Mouse (Mus musculus): ENCODE measurements around the gene Gins3. TPM values are rescaled to one million over a fixed set of nuclear protein-coding genes. Genes with fewer than 3 reads are reported as not detected.

Gins3 gene
- total RNA-seq, 1 experiment from 2014 or later = 10.2 TPM

GRCm38 (mm10) chr8:95677591-95678023, 44.4 kb downstream of the Gins3 start:
- ATAC-seq (replicated peaks; ENCODE audit: insufficient number of reproducible peaks, low FRiP score, low TSS enrichment, poor library complexity, severe bottlenecking) = no peak

GRCm38 (mm10) chr8:95678024-95678611, 44.9 kb downstream of the Gins3 start:
- ATAC-seq (replicated peaks; ENCODE audit: insufficient number of reproducible peaks, low FRiP score, low TSS enrichment, poor library complexity, severe bottlenecking) = no peak

- ATAC-seq (replicated peaks; ENCODE audit: insufficient number of reproducible peaks, low FRiP score, low TSS enrichment, poor library complexity, severe bottlenecking) = no peak
Measured at GRCm38 (mm10) chr8:95688073-95688672, 54.9 kb downstream of the Gins3 start.

- no peak for ATAC-seq (replicated peaks; ENCODE audit: insufficient number of reproducible peaks, low FRiP score, low TSS enrichment, poor library complexity, severe bottlenecking)
Measured at GRCm38 (mm10) chr8:95690929-95691541, 57.8 kb downstream of the Gins3 start.

- no peak for ATAC-seq (replicated peaks; ENCODE audit: insufficient number of reproducible peaks, low FRiP score, low TSS enrichment, poor library complexity, severe bottlenecking)
Measured at GRCm38 (mm10) chr8:95694631-95695030, 61.4 kb downstream of the Gins3 start.

Other genes with a start within 250 kb of the Gins3 start
- gene Cfap20, start 198.6 kb upstream of the Gins3 start, total RNA-seq (2017) = 27.0 to 52.7 TPM (median 36.3 TPM) in 3 replicates
- 16.8 to 25.0 TPM (median 22.7 TPM) in 3 replicates for gene Csnk2a2, start 143.4 kb upstream of the Gins3 start, total RNA-seq (2017)
- gene Ccdc113, start 99.4 kb upstream of the Gins3 start, total RNA-seq (2017) = not detected in 3 replicates
- gene Prss54, start 57.1 kb upstream of the Gins3 start, total RNA-seq (2017) = not detected in 3 replicates
- gene Ndrg4, start 43.5 kb downstream of the Gins3 start, total RNA-seq (2017) = not detected in 3 replicates
- 28.0 to 35.7 TPM (median 28.3 TPM) in 3 replicates for gene Setd6, start 82.4 kb downstream of the Gins3 start, total RNA-seq (2017)
- 101 to 184 TPM (median 103 TPM) in 3 replicates for gene Cnot1, start 174.0 kb downstream of the Gins3 start, total RNA-seq (2017)
- gene Sap18b, start 191.9 kb downstream of the Gins3 start, total RNA-seq (2017) = 118 to 151 TPM (median 147 TPM) in 3 replicates
- gene Slc38a7, start 220.1 kb downstream of the Gins3 start, total RNA-seq (2017) = 5.0 to 16.9 TPM (median 5.9 TPM) in 3 replicates

Measured in monocyte, adult 5-6 weeks (primary cell).